Mouse (Mus musculus) central nervous system, embryonic 18 days (tissue): Measurements from ENCODE around the gene Gm29110. TPM values are rescaled to one million over a fixed set of nuclear protein-coding genes. Genes with fewer than 3 reads are reported as not detected.

ENCODE experiments used
- polyA plus RNA-seq: library from polyadenylated mRNA; depleted of rRNA; stranded (reverse); fragments of >200 nt; gene quantifications from 2 replicates; pipeline ENCODE4 v1.2.3, GENCODE M21; 2012; rRNA removed

Gm29110 gene
- not detected in 2 replicates for polyA plus RNA-seq

GRCm38 (mm10) chrY:74470231-74470630 is at the start of gene Gm29110:
TSS of gene Gm29110 (plus strand) at chrY:74470531.

Other genes with a start within 250 kb of the Gm29110 start
- not detected in 2 replicates for gene Gm21913, start 153.4 kb downstream of the Gm29110 start, polyA plus RNA-seq